Mouse (Mus musculus) bone marrow, adult 2 months (tissue): Measurements from ENCODE around the gene Os9. TPM values are rescaled to one million over a fixed set of nuclear protein-coding genes. Genes with fewer than 3 reads are reported as not detected.

Experiments used
- H3K27ac ChIP-seq: fragments of 200-500 bp; 2 replicates; pipeline ENCODE4 v1.5.1; 2012; ENCODE audit warnings: low read depth, mild to moderate bottlenecking, control low read depth, inconsistent platforms, low read length; ENCODE audit not compliant: control insufficient read depth, poor library complexity, insufficient read depth
- H3K4me1 ChIP-seq: fragments of 200-500 bp; 2 replicates; pipeline ENCODE4 v1.6.1; 2011; ENCODE audit warnings: low read length; ENCODE audit not compliant: control insufficient read depth, insufficient read depth
- H3K4me3 ChIP-seq: fragments of 200-500 bp; replicated peaks from 2 replicates; pipeline ENCODE3; 2011; ENCODE audit warnings: mild to moderate bottlenecking, low read depth, low read length, control low read depth; ENCODE audit not compliant: control insufficient read depth
- CTCF ChIP-seq: fragments of 200-500 bp; IDR thresholded peaks from 2 replicates; pipeline ENCODE4 v1.5.1; 2011; ENCODE audit warnings: low read length, control low read depth; ENCODE audit not compliant: control insufficient read depth, insufficient read depth
- POLR2A ChIP-seq: fragments of 200-500 bp; IDR thresholded peaks from 2 replicates; pipeline ENCODE4 v1.6.1; 2011; ENCODE audit warnings: low read depth, mild to moderate bottlenecking, control low read depth, low read length, borderline replicate concordance; ENCODE audit not compliant: control insufficient read depth
- WGBS: fragments of 180-500 bp; shearing (Covaris S2); methylation state at CpG from one replicate; pipeline ENCODE4 v1.1.7; 2018; 5-methylcytosine and 5-hydroxymethylcytosine counted together
- polyA plus RNA-seq: library from polyadenylated mRNA; stranded (reverse); fragments of >200 nt; gene quantifications from 2 replicates; pipeline ENCODE4 v1.2.4, GENCODE M21; 2011; ENCODE audit warnings: low replicate concordance; ENCODE audit not compliant: missing spikeins, insufficient read depth, insufficient read length

Os9 gene
- polyA plus RNA-seq, 1 experiment = 69.0 TPM

GRCm38 (mm10) chr10:127054646-127055045, 66.3 kb downstream of the Os9 start:
- Histone ChIP-seq H3K4me3 (no peak overlapping the region), H3K4me1 (peaks cover 1% of the 10 kb centered on the region; the same call in 1 of the 2 replicates), H3K27ac (no peak overlapping the region)
- 86% methylated on average over 4 of the region's 4 CpGs for WGBS
- no peak for TF ChIP-seq POLR2A
- no peak for TF ChIP-seq CTCF

GRCm38 (mm10) chr10:127050119-127050474, 70.8 kb downstream of the Os9 start:
- TF ChIP-seq POLR2A = no peak
- no peak for TF ChIP-seq CTCF
- H3K4me3 ChIP-seq = no peak overlapping the region
- H3K4me1 ChIP-seq = no peaks in the 10 kb centered on the region
- WGBS = 5% methylated on average over 10 of the region's 10 CpGs
- H3K27ac ChIP-seq = no peak overlapping the region

DNA sequence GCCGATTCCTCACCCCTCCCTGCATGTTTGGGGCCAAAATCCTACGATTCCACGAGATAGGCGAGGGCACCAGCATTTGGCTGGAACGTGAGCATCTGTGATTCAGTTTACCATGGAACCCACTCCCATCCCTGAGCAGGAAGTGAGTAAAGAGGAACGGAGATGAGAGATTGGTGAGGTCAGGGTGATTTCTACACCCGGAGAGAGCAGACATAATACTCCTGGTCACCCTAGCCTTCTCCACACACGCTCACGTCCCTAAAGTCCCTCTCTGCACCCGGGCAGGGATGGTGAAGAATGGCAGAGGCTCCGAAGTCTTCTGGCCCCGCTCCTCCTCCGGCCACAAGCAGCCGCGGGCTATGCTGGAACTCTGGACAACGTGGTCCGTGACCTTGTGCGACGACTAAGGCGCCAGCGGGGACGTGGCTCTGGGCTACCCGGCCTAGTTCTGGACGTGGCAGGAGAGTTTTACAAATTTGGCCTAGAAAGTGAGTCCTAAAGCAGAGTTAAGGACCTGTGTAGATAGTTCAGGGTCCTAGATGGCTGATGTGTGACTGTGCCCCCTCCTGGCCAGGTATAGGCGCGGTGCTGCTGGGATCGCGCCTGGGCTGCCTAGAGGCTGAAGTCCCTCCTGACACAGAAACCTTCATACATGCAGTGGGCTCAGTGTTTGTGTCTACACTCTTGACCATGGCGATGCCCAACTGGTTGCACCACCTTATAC, 71.4 kb downstream of the Os9 start:
- H3K4me1 ChIP-seq = no peaks in the 10 kb centered on the region
- H3K27ac ChIP-seq = no peak overlapping the region
- 4% methylated on average over 29 of the region's 29 CpGs for WGBS
- TF ChIP-seq POLR2A = no peak
- no peak for TF ChIP-seq CTCF
- no peak overlapping the region for H3K4me3 ChIP-seq

DNA sequence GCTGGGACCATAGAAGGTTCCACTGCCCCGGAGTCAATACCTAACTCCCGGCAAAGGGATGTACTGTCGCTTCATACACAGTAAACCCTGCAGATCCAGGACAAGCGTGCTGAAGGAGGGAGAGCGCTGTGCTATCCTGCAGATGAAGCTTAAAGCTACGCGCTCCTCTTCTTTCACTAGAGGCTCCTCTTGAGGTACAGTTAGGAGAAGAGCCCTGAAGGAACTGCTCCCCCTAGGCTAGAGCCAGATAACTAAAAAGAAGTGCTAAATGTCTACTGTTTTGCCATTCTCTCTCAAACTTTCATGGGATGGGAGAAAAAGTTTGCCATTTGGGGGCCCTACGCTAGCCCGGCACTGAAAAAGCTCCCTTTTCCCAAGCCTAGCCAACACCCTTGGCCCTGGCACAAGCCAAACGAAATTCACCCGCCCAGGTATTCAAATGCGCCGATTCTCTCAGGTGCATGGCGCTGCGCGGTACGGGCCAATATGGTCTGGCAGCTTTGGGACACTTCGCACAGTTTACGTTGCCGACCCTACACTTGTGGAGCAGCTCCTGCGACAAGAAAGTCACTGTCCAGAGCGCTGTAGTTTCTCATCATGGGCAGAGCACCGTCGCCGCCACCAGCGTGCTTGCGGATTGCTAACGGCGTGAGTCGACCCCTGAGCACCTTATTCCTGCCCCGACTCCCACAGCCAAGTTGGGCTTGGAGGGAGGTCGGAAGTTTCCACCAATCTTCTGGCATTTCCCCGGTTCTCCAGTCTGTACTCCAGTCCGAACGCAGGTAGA, 72.1 kb downstream of the Os9 start:
- 7% methylated on average over 35 of the region's 35 CpGs for WGBS
- Histone ChIP-seq H3K4me3 (no peak overlapping the region), H3K4me1 (no peaks in the 10 kb centered on the region), H3K27ac (no peak overlapping the region)
- TF ChIP-seq POLR2A (no peak), CTCF (no peak)

DNA sequence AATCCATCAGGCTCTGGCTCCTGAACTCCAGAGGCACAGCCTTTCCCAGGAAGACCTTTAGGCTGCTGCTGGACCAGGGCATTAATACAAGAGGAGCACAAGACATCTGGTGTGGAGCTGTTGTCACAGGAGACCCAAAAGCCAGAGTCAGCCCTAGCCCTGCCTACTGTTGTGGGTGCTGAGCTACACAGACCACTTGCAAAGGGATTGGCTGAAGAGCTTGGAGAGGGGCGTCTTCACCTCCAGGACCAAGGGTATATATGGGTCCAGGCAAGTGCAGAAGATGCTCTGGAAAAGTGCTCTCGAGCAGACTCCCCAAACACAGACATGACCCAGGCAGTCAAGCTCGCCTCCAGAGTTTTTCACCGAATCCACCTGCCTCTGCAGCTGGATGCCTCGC, 73.0 kb downstream of the Os9 start, which contains the start of gene Cyp27b1:
TSS of gene Cyp27b1 (plus strand) at position 297 of the 400 bp plus-strand sequence.
- no peak for TF ChIP-seq POLR2A
- TF ChIP-seq CTCF = no peak
- Histone ChIP-seq H3K27ac (no peak within 1 kb of the TSS), H3K4me1 (no peaks in the 10 kb centered on the region), H3K4me3 (no peak within 1 kb of the TSS)
- WGBS = 38% methylated on average over 5 of the region's 5 CpGs

Other genes with a start within 250 kb of the Os9 start
- 0.83 and 3.3 TPM in 2 replicates for gene Atp23, start 219.8 kb downstream of the Os9 start, polyA plus RNA-seq
- 31.5 and 43.9 TPM in 2 replicates for gene Ctdsp2, start 142.4 kb downstream of the Os9 start, polyA plus RNA-seq
- not detected in 2 replicates for gene Avil, start 120.4 kb downstream of the Os9 start, polyA plus RNA-seq
- 9.7 and 23.6 TPM in 2 replicates for gene Tsfm, start 90.3 kb downstream of the Os9 start, polyA plus RNA-seq
- 10.0 and 14.6 TPM in 2 replicates for gene Mettl1, start 79.7 kb downstream of the Os9 start, polyA plus RNA-seq
- 1.1 TPM in 1 of 2 replicates, not detected in the other for gene Eef1akmt3, start 79.6 kb downstream of the Os9 start, polyA plus RNA-seq
- not detected in 2 replicates for gene Cyp27b1, start 72.9 kb downstream of the Os9 start, polyA plus RNA-seq
- 1.6 TPM in 1 of 2 replicates, not detected in the other for gene March9, start 60.9 kb downstream of the Os9 start, polyA plus RNA-seq
- 127 and 148 TPM in 2 replicates for gene Cdk4, start 57.6 kb downstream of the Os9 start, polyA plus RNA-seq
- 15.7 and 22.5 TPM in 2 replicates for gene Tspan31, start 50.9 kb downstream of the Os9 start, polyA plus RNA-seq
- gene Agap2, start 45.8 kb downstream of the Os9 start, polyA plus RNA-seq = 11.0 and 27.3 TPM in 2 replicates
- gene B4galnt1, start 44.1 kb upstream of the Os9 start, polyA plus RNA-seq = 26.4 and 54.8 TPM in 2 replicates
- not detected in 2 replicates for gene Slc26a10, start 59.5 kb upstream of the Os9 start, polyA plus RNA-seq
- 9.9 and 25.0 TPM in 2 replicates for gene Arhgef25, start 69.0 kb upstream of the Os9 start, polyA plus RNA-seq
- gene Dtx3, start 74.6 kb upstream of the Os9 start, polyA plus RNA-seq = 58.4 and 78.7 TPM in 2 replicates
- gene Pip4k2c, start 90.5 kb upstream of the Os9 start, polyA plus RNA-seq = 18.1 and 24.9 TPM in 2 replicates
- gene Kif5a, start 142.2 kb upstream of the Os9 start, polyA plus RNA-seq = 1.7 and 2.3 TPM in 2 replicates
- 68.6 and 115 TPM in 2 replicates for gene Dctn2, start 145.2 kb upstream of the Os9 start, polyA plus RNA-seq
- 75.9 and 131 TPM in 2 replicates for gene Mbd6, start 167.9 kb upstream of the Os9 start, polyA plus RNA-seq
- gene Mars, start 190.7 kb upstream of the Os9 start, polyA plus RNA-seq = 41.6 and 85.0 TPM in 2 replicates
- 30.1 and 77.2 TPM in 2 replicates for gene Arhgap9, start 200.8 kb upstream of the Os9 start, polyA plus RNA-seq
- 2.2 TPM in 1 of 2 replicates, not detected in the other for gene Gli1, start 220.8 kb upstream of the Os9 start, polyA plus RNA-seq
- gene Inhbe, start 233.3 kb upstream of the Os9 start, polyA plus RNA-seq = 0.27 TPM in 1 of 2 replicates, not detected in the other
- gene Inhbc, start 249.3 kb upstream of the Os9 start, polyA plus RNA-seq = 0.52 TPM in 1 of 2 replicates, not detected in the other